Mouse (Mus musculus) yolk sac, embryonic 10.5 days (tissue): ENCODE measurements at regions not wholly inside any gene's neighbourhood (a gene's known extent, or its start where the extent isn't known, plus 50 kb on each side); places are given as distances from the start of the nearest gene placed in this dataset.
A peak's percentile ranks its signal among the peaks of the same experiment; 100 is the strongest.

Experiments
- DNase-seq: peaks from one replicate; pipeline ENCODE4 v3.0.0-alpha.2; 2017; ENCODE audit warnings: low spot score

DNA sequence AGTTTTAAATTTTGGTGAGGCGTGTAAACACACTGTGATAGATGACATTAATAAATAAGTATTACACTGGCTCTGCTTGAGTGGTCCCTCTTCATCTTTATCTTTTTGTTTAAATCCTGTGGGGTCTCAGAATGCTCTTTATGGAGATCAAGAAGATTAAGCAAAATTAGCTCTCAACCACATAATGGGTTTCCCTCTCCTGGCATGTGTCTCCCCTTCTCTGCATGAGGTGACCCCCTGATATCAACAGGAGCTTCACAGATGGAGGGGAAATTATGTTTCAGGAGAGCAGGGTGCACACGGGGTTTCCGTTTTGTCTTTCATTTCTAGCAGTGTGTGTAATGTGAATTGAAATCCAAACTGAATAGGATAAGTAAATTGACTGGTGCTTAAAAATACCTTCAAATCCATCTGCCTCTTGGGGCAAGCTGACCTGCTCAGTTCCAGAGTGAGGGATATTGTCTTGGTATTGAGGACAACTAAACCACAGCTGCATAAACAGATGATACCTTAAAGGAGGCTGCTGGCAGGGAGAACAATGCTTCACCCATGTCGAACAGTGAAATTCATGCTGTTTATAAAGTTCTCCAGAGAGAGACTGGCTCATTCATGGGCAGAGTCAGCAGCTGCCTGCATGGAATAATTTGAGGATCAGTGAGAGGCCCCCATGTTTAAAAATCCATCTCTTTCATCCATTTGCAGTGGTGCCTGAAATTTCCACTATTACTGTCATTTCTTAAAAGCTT is 518.3 kb upstream of the Nr2f1 start:
- no peak for DNase-seq

- no peak for DNase-seq
Observed at GRCm38 (mm10) chr13:78717159-78717558, 517.6 kb upstream of the Nr2f1 start.

- no peak for DNase-seq
Observed at GRCm38 (mm10) chr13:78704693-78705092, 505.1 kb upstream of the Nr2f1 start.

DNA sequence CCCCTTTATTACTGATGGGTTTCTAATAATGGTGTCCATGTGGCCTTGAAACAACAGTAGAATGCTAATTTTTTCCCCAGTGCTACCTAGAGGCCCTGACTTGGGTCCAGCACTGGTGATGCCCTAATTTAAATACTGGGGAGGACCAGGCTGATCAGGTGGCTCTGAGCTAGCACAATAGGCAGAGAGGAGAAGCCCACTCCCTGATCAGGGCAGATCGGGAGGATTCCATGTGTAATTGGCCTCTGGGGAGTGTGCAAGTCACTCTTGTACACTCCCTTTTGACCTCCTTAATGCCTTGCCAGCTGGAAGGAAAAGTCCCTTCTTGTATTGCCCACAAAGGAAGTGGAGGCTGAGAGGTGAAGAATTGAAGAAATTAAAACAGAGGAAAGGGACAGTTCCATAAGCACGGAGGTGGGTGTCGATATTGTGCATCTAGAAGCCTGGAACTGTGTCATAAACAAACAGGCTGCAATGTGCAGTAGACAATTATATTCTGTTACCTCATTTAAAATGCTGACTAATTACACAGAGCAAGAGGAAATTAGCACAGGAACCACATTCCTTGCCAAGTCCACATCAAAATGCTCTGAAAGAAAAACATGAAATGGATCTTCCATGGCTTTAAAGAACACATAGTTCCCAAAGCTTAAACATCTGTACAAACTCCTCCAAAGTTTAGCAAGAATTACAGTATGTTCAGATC is 498.4 kb upstream of the Nr2f1 start:
- no peak for DNase-seq

DNA sequence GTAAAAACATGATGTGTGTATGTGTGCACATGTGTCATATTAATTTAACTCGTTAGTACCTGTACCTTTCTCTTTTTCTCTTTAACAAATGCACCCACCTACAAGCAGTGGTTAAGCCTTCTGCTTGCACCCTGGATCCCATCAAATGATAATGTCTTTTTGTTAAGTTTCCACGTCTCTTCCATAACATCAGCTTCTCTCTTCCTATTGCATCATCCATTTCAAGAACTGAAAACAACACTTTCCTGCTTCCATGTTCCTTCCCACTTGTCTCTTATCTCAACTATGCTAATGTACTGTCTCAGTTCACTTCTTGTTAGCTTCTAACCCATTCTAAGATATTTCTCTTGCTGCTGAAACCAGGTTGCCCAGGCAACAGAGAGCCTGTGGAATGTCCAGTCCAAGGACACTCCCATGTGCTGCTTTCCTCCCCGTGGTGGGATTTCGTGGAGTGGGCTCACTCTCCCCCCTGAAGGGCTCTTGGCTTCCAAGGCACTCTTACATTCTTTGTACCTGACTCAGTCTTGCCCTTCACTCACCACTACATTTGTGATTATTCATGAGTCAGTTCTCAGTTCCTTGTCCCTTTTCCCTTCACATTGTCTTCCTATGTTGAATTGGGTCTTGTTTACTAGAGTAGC is 479.8 kb upstream of the Nr2f1 start:
- peak; percentile 16 for DNase-seq

DNA sequence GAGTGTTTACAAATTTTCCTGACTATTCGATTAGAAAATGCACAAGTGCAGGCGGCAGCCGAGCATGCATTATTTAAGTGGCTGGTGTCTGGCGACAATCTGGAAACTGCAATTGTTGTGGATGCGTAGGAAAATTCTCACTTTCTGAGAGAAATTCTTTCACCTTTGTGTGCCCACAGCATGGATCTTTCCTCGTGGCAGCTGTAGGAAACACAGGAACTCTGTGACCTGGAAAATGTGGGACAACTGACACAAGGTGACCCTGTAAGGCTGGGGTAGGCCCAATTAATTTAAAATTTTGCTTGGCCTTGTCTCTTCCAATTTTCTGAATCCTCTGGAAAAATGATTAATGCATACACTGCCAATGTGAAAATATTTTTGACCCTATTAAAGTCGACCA is 478.7 kb upstream of the Nr2f1 start:
- DNase-seq = no peak

GRCm38 (mm10) chr13:78658285-78658684 is 458.7 kb upstream of the Nr2f1 start:
- DNase-seq = no peak

GRCm38 (mm10) chr13:78656766-78657165 is 457.2 kb upstream of the Nr2f1 start:
- no peak for DNase-seq

GRCm38 (mm10) chr13:78656196-78656595 is 456.6 kb upstream of the Nr2f1 start:
- DNase-seq = no peak

DNA sequence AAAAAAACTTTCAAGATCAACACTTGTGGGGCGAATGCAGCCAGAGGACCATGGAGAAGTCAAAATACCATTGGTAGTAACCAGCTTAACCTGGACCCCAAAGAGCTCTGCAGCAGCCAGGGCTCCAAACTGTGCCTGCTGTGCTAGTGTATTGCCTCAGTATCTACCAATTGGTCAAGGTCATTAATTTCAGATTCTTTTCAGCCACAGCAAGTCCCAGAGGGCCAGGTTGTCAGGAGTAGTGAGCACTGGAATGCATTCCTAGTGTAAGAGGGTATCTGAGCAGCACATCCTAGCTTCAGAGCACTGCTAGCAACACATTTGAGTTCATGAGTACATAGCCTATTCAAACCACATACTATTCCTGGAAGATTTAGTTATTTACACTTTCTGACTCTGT is 451.3 kb upstream of the Nr2f1 start:
- DNase-seq = no peak

- DNase-seq = no peak
Observed at GRCm38 (mm10) chr13:78644556-78644955, 445.0 kb upstream of the Nr2f1 start.

DNA sequence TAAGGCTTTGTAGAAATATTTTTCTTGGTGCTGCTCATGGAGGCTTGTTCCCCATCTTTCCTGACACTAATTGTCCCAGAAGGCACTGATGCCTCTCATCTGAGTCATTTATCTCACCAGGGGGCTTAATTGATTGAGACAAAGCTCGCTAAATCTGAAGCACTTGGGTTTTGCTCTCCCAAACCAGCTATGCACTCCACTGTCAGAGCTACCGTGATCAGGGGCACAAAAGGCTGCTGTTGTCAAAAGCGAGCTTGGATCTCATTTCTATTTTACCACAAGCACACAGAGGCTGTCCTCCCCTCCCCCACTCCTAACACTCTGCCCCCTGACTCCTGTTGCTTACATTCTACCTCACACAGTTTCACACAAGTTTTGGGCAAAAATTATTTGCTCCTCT is 443.5 kb upstream of the Nr2f1 start:
- no peak for DNase-seq

GRCm38 (mm10) chr13:78642443-78642729 is 442.8 kb upstream of the Nr2f1 start:
- DNase-seq = no peak

DNA sequence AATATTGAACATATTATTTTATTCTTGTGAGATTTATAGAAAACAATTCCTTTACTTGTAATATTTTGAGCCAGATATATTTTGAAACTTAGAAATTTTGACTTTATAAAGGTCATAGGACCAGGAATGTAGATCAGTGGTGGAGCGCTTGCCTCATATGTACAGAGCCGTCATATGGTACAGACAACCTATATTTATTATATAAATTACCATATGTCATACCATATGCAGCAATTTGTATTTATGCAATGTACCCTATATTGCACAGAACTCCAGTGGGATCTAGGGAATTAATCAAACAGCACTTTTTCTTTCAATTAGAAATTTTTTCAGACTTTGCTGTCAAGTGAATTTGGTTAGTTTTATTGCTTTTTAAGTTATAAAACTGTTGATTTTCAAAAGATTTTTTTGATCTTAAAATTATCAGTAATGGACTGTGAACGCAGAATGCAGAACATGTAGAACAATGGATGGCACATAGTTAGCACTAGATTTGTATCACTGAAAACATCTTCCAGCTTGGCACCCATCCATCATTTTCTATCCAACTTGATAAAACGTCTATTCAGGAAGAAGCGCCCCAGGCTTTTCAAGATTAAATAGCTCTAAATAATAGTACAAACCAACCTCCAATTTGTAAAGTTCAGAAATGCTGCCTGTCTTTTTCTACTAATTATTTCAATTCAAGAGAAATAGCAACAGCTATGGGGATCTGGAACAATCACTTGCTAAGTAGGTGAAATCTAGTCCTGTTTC is 442.3 kb upstream of the Nr2f1 start:
- DNase-seq = no peak

- DNase-seq = no peak
Observed at GRCm38 (mm10) chr13:78640340-78640739, 440.8 kb upstream of the Nr2f1 start.

GRCm38 (mm10) chr13:78638462-78638861 is 438.9 kb upstream of the Nr2f1 start:
- no peak for DNase-seq

- no peak for DNase-seq
Observed at GRCm38 (mm10) chr13:78631609-78632008, 432.1 kb upstream of the Nr2f1 start.

DNA sequence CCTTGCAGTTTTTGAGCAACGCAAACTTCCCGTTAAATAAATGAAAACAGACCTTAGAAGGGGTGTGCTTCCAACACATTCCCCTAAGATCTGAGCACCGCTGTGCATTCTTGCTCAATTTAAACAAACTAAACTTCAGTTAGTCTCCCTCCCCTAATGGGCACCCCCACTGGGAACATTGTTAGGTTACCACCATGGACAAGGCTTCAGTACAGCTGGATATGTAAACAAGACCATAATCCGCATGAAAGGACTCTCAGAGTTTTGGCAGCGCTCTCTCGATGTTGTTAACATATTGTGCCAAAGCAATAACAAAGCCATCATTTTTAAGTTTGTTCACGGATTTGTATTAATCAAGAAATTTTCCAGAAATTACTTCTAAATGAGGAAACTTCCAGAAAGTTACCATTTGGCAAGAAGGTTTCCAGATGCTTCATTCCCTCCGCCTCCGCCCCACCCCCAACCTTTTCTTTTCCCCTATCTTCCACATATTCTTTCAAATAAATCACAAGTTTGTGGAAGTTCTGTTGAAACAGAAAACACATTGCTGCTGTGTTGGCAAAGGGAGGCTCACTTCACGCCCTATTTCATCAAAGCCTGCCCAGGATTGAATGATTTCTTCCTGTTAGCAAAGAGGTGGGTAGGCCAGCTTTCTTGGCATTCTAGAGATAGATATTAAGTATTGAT is 429.6 kb upstream of the Nr2f1 start:
- peak; percentile 18 for DNase-seq

- DNase-seq = no peak
Observed at GRCm38 (mm10) chr13:78623652-78624051, 424.1 kb upstream of the Nr2f1 start.

DNA sequence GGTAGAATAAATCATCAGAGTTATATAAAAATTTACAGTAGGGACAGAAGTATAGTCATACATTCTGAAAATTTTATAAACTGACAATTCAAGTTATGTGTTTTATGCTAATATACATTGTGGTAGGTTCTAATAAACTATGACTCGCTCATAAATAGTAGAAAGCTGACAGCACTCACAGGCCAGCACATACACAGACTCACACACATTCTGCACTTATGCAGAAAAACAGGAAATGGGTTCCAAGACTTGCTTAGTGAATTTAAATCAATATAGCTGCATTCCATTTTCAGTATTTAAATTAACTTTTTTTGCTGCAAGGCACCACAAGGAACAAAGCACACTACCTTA is 403.3 kb upstream of the Nr2f1 start:
- no peak for DNase-seq

DNA sequence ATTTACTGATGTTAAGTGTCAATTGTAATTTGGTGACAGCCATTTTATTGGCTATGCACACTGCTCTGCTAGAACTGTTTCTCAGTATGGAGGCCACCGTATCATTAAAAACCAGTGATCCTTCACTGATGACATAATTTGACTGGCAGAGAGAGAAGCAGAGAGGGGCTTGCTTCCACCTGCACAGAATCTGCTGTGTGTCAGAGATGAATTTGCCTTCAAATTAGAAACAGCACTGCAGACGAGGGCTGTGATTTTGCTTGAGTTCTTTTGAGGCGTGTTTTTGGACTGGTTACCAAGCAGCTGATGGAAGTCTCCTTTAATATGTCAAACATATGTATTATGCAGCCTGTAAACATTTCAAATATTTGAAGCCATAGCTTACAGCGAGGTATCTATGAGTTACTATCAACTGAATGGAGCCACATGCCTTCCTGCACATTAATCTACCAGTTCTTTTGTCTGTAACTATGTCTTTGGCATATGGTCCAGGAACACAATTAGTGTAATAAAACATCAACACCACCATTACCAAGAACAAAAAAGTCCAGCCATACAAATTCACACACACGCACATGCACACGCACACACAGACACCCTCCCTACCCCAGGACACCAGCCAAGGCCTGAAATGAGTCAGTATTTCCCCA is 402.8 kb upstream of the Nr2f1 start:
- DNase-seq = no peak
